10 mouse cellular contexts compared by ENCODE assay signal in genomic region chr2:145794318-145794954, GRCm38 (mm10).
DNase-seq lines count a peak whose midpoint lies in the region; ATAC-seq lines count a peak whose summit lies in the region.
"Had no signal": no experiment of that assay in that cellular context is flagged by ENCODE, and none has a peak within 500 bp of the region (broad histone marks: within the 10 kb centered on the region; RNA-seq: fewer than 3 reads in every experiment).

No protein-coding gene starts in this region.

- H3K27me3 ChIP-seq in forebrain, embryonic 10.5 days (ENCODE audit: poor library complexity, severe bottlenecking) = no peaks in the 10 kb centered on the region
- H3K27me3 ChIP-seq in forebrain, embryonic 15.5 days = no peaks in the 10 kb centered on the region
- H3K27me3 ChIP-seq in embryonic facial prominence, embryonic 11.5 days (ENCODE audit: control insufficient read depth, insufficient read depth, low read length) = no peaks in the 10 kb centered on the region
- no peaks in the 10 kb centered on the region for H3K27me3 ChIP-seq in megakaryocyte, embryonic 14.5 days (replicated peaks)
- H3K27me3 ChIP-seq: liver, embryonic 13.5 days had no signal

- intact Hi-C loops in heart, postnatal 36 days (cut with DNase I) = loop anchor here (1.0 to 2.0 kb wide), 2 partner anchors 86 to 95 kb away; no protein-coding TSS in a partner anchor

- no peaks in the 10 kb centered on the region for H3K9me3 ChIP-seq in forebrain, embryonic 10.5 days
- no peaks in the 10 kb centered on the region for H3K9me3 ChIP-seq in forebrain, embryonic 15.5 days
- no peaks in the 10 kb centered on the region for H3K9me3 ChIP-seq in embryonic facial prominence, embryonic 11.5 days (replicated peaks; ENCODE audit: control insufficient read depth, low read length)
- no peaks in the 10 kb centered on the region for H3K9me3 ChIP-seq in megakaryocyte, embryonic 14.5 days
- H3K9me3 ChIP-seq: liver, embryonic 13.5 days had no signal

- H3K4me1 ChIP-seq in forebrain, embryonic 10.5 days = 0 out of 2 replicates have a peak, but pooled peaks cover 13% of the 10 kb centered on the region
- no peaks in the 10 kb centered on the region for H3K4me1 ChIP-seq in forebrain, embryonic 15.5 days
- no peaks in the 10 kb centered on the region for H3K4me1 ChIP-seq in embryonic facial prominence, embryonic 11.5 days (ENCODE audit: control insufficient read depth, insufficient read depth, low read length)
- H3K4me1 ChIP-seq in megakaryocyte, embryonic 14.5 days = peaks cover 41% of the 10 kb centered on the region
- H3K4me1 ChIP-seq: liver, embryonic 13.5 days had no signal

- H3K27ac ChIP-seq in forebrain, embryonic 10.5 days = no peak overlapping the region
- no peak overlapping the region for H3K27ac ChIP-seq in forebrain, embryonic 15.5 days (replicated peaks)
- H3K27ac ChIP-seq in embryonic facial prominence, embryonic 11.5 days (replicated peaks; ENCODE audit: low read depth, low read length) = no peak overlapping the region
- H3K27ac ChIP-seq: liver, embryonic 13.5 days had no signal

- peak; percentile 39 for DNase-seq in forebrain, embryonic 10.5 days (ENCODE audit: extremely low spot score, low spot score)
- DNase-seq in adrenal gland, adult 18-20 months (ENCODE audit: low spot score in 2 of 2) = peak; percentile 33 to 43
- peak; percentile 68 for DNase-seq in embryonic facial prominence, embryonic 11.5 days (ENCODE audit: low spot score)
- DNase-seq in heart, postnatal 36 days = peak; percentile 62 to 68
- DNase-seq in layer of hippocampus, postnatal 14 days (ENCODE audit: low spot score in 2 of 2) = peak; percentile 37 to 64
- peak; percentile 30 for DNase-seq in skeletal muscle tissue, adult 2 months (ENCODE audit: low read depth, low spot score)
- DNase-seq: liver, embryonic 13.5 days had no signal

- 39% methylated on average over 5 of the region's 5 CpGs for WGBS in forebrain, embryonic 10.5 days
- 31% methylated on average over 5 of the region's 5 CpGs for WGBS in forebrain, embryonic 15.5 days
- 35% methylated on average over 5 of the region's 5 CpGs for WGBS in embryonic facial prominence, embryonic 11.5 days

- no peak overlapping the region for H3K4me2 ChIP-seq in forebrain, embryonic 15.5 days (replicated peaks)
- no peak overlapping the region for H3K4me2 ChIP-seq in embryonic facial prominence, embryonic 11.5 days (ENCODE audit: low read depth, low read length)
- H3K4me2 ChIP-seq: liver, embryonic 13.5 days had no signal

- ATAC-seq in forebrain, embryonic 15.5 days (replicated peaks) = no peak
- ATAC-seq in embryonic facial prominence, embryonic 11.5 days (replicated peaks; ENCODE audit: insufficient number of reproducible peaks, low FRiP score, low TSS enrichment, low read depth) = peak; percentile 49; the same call in 1 of the 2 replicates

- no peak overlapping the region for H3K9ac ChIP-seq in forebrain, embryonic 15.5 days (replicated peaks)
- H3K9ac ChIP-seq in embryonic facial prominence, embryonic 11.5 days (replicated peaks; ENCODE audit: low read length) = no peak overlapping the region
- H3K9ac ChIP-seq: liver, embryonic 13.5 days had no signal

- H3K4me3 ChIP-seq in forebrain, embryonic 10.5 days = no peak overlapping the region
- H3K4me3 ChIP-seq in forebrain, embryonic 15.5 days = no peak overlapping the region
- H3K4me3 ChIP-seq in embryonic facial prominence, embryonic 11.5 days (ENCODE audit: low read depth, low read length) = no peak overlapping the region
- H3K4me3 ChIP-seq in megakaryocyte, embryonic 14.5 days (replicated peaks) = peak overlapping the region; percentile 80
- H3K4me3 ChIP-seq: liver, embryonic 13.5 days had no signal

- H3K36me3 ChIP-seq in forebrain, embryonic 10.5 days (replicated peaks) = no peaks in the 10 kb centered on the region
- no peaks in the 10 kb centered on the region for H3K36me3 ChIP-seq in forebrain, embryonic 15.5 days
- no peaks in the 10 kb centered on the region for H3K36me3 ChIP-seq in embryonic facial prominence, embryonic 11.5 days (replicated peaks; ENCODE audit: control insufficient read depth, insufficient read depth, low read depth, low read length)
- peaks cover 3% of the 10 kb centered on the region for H3K36me3 ChIP-seq in megakaryocyte, embryonic 14.5 days (replicated peaks; ENCODE audit: low read length)
- H3K36me3 ChIP-seq: G1E; liver, embryonic 13.5 days had no signal
